Mouse (Mus musculus) intestine, embryonic 14.5 days (tissue): ENCODE measurements at regions not wholly inside any gene's neighbourhood (a gene's known extent, or its start where the extent isn't known, plus 50 kb on each side); places are given as distances from the start of the nearest gene placed in this dataset.
A peak's percentile ranks its signal among the peaks of the same experiment; 100 is the strongest.

ENCODE experiments used
- ATAC-seq: fragments of 200-750 bp; cut with Nextera tagmentation; replicated peaks from 2 replicates; pipeline ENCODE4 v1.8.0; 2017; ENCODE audit warnings: low read depth, moderate number of reproducible peaks, moderate TSS enrichment, moderate library complexity; ENCODE audit not compliant: low FRiP score, low TSS enrichment
- DNase-seq: peaks from one replicate; pipeline ENCODE4 v3.0.0-alpha.2; 2018; ENCODE audit warnings: low spot score
- H3K27ac ChIP-seq: fragments of 300-500 bp; sonication (generic); 2 replicates; pipeline ENCODE4 v1.5.1; 2014; ENCODE audit warnings: low read depth, mild to moderate bottlenecking, control low read depth
- H3K27me3 ChIP-seq: fragments of 300-500 bp; sonication (generic); replicated peaks from 2 replicates; pipeline ENCODE4 v1.6.1; 2014; ENCODE audit warnings: low read length, control low read depth; ENCODE audit not compliant: control insufficient read depth, insufficient read depth
- H3K36me3 ChIP-seq: fragments of 300-500 bp; sonication (generic); 2 replicates; pipeline ENCODE4 v1.6.1; 2014; ENCODE audit warnings: low read length, control low read depth; ENCODE audit not compliant: control insufficient read depth, insufficient read depth
- H3K4me1 ChIP-seq: fragments of 300-500 bp; sonication (generic); replicated peaks from 2 replicates; pipeline ENCODE4 v1.6.1; 2014; ENCODE audit warnings: low read length, control low read depth, mixed read lengths; ENCODE audit not compliant: control insufficient read depth, insufficient read depth
- H3K4me2 ChIP-seq: fragments of 300-500 bp; sonication (generic); 2 replicates; pipeline ENCODE4 v1.6.1; 2014; ENCODE audit warnings: low read length
- H3K4me3 ChIP-seq: fragments of 300-500 bp; sonication (generic); 2 replicates; pipeline ENCODE4 v1.5.1; 2014; ENCODE audit warnings: low read depth, low read length, control low read depth, mixed read lengths
- H3K9ac ChIP-seq: fragments of 300-500 bp; sonication (generic); 2 replicates; pipeline ENCODE4 v1.6.1; 2014; ENCODE audit warnings: mild to moderate bottlenecking, low read length
- H3K9me3 ChIP-seq: fragments of 300-500 bp; sonication (generic); 2 replicates; pipeline ENCODE4 v1.6.1; 2016; ENCODE audit warnings: low read length, control low read depth; ENCODE audit not compliant: control insufficient read depth
- WGBS: fragments of 180-500 bp; shearing (Covaris S2); extraction: QIAGEN DNeasy Blood & Tissue Kit; methylation state at CpG from one replicate; pipeline ENCODE4 v1.1.7; 2014; 5-methylcytosine and 5-hydroxymethylcytosine counted together

- H3K4me1 ChIP-seq = peaks cover 12% of the 10 kb centered on the region
- no peak overlapping the region for H3K4me3 ChIP-seq
- DNase-seq (peak; percentile 51), ATAC-seq (no peak)
- peak overlapping the region; percentile 36 for H3K4me2 ChIP-seq
- no peaks in the 10 kb centered on the region for H3K27me3 ChIP-seq
- H3K9me3 ChIP-seq = no peaks in the 10 kb centered on the region
- H3K36me3 ChIP-seq = no peaks in the 10 kb centered on the region
- 33% methylated on average over 12 of the region's 12 CpGs for WGBS
- no peak overlapping the region for H3K9ac ChIP-seq
- no peak overlapping the region for H3K27ac ChIP-seq
Measured at GRCm38 (mm10) chr5:103335916-103336688, 88.9 kb upstream of the Ptpn13 start.

DNA sequence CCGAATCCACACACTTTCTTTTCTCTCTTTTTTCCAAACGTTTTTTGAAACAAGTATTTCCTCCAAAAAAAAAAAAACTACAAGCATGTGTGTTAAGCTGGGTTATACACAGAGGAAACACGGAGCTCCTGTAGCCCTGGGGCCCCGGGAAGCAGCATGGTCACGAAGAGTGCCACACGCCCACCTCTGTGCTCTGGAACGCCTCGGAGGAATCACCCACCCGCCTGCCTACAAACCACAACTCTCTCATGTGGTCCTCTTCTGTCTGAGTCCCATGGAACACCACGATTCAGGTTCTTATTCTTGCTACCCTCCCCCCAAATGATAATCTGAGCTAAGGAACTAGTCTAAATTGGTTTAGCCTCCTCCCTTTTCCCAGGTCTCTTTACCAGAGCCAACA is 98.6 kb upstream of the Ptpn13 start:
- Histone ChIP-seq H3K27me3 (no peaks in the 10 kb centered on the region), H3K9me3 (no peaks in the 10 kb centered on the region), H3K4me2 (no peak overlapping the region), H3K36me3 (no peaks in the 10 kb centered on the region), H3K4me1 (no peaks in the 10 kb centered on the region), H3K27ac (no peak overlapping the region), H3K4me3 (no peak overlapping the region), H3K9ac (no peak overlapping the region)
- ATAC-seq (no peak), DNase-seq (no peak)
- 71% methylated on average over 10 of the region's 10 CpGs for WGBS

DNA sequence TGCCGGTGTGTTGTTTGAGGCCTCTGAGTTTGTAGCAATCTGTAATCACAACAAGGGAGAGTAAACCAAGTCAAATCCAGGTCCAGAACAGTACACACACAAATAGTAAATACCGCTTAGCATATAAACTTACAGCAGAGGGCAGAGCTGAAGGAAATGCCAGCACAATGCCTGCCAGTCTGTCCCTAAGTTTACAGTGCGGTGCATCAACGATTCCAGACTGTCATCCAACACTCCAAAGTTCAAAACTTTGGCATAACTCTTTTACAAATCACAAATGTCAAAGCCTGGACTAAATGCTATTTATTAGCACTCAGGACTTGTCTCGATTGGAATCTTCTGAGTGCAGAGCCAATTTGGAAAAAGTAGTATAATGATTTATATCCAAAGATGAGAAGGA is 104.7 kb upstream of the Ptpn13 start:
- Histone ChIP-seq H3K4me1 (no peaks in the 10 kb centered on the region), H3K4me3 (no peak overlapping the region), H3K9ac (no peak overlapping the region), H3K9me3 (no peaks in the 10 kb centered on the region), H3K36me3 (no peaks in the 10 kb centered on the region), H3K4me2 (no peak overlapping the region), H3K27me3 (no peaks in the 10 kb centered on the region), H3K27ac (no peak overlapping the region)
- ATAC-seq = no peak
- 73% methylated on average over 5 of the region's 5 CpGs for WGBS
- DNase-seq = no peak

GRCm38 (mm10) chr5:103309806-103310525 is 98.8 kb upstream of the Mapk10 start:
- no peaks in the 10 kb centered on the region for H3K36me3 ChIP-seq
- ATAC-seq = no peak
- no peak for DNase-seq
- 62% methylated on average over 9 of the region's 9 CpGs for WGBS
- H3K9ac ChIP-seq = no peak overlapping the region
- no peaks in the 10 kb centered on the region for H3K9me3 ChIP-seq
- no peaks in the 10 kb centered on the region for H3K27me3 ChIP-seq
- H3K4me1 ChIP-seq = no peaks in the 10 kb centered on the region
- H3K4me3 ChIP-seq = no peak overlapping the region
- H3K27ac ChIP-seq = no peak overlapping the region
- no peak overlapping the region for H3K4me2 ChIP-seq

DNA sequence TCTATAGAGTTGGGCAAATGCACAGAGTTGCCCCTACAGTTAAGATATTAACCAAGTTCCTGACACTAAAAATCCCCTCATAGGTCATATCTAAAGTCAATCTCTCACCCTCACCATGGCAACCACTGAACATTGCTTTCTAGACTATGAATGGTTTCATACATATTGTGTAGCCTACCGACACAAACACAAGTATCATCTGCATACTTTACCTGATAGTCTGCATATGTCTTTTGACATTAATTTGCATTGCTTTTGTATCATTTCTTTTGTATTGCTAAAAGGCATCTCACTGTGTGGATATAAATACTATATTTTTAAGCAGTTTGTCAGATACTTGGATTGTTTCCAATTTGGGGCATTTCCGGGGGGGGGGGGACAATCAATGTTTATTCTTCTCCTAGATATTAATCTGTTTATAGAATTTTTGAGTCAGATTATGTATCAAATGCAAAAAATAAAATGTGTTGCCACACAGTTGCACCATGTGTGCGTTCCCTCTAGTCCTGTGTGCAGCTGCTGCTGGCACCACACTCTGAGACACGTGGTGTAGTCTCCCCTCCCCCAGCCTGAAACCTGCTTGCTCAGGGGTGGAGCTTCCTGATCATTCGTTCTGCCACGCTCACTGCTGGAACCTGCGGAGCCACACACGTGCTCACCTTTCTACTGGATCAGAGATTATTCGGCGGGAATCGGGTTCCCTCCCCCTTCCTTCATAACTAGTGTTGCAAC is 94.7 kb upstream of the Mapk10 start:
- Histone ChIP-seq H3K4me1 (no peaks in the 10 kb centered on the region), H3K27ac (no peak overlapping the region), H3K36me3 (no peaks in the 10 kb centered on the region), H3K4me3 (no peak overlapping the region), H3K9ac (no peak overlapping the region), H3K9me3 (no peaks in the 10 kb centered on the region), H3K4me2 (no peak overlapping the region), H3K27me3 (no peaks in the 10 kb centered on the region)
- ATAC-seq (no peak), DNase-seq (no peak)
- WGBS = 67% methylated on average over 11 of the region's 11 CpGs

GRCm38 (mm10) chr5:103304975-103305374 is 93.8 kb upstream of the Mapk10 start:
- ATAC-seq = no peak
- Histone ChIP-seq H3K4me1 (no peaks in the 10 kb centered on the region), H3K36me3 (no peaks in the 10 kb centered on the region), H3K9me3 (no peaks in the 10 kb centered on the region), H3K4me3 (no peak overlapping the region), H3K4me2 (no peak overlapping the region), H3K9ac (no peak overlapping the region), H3K27me3 (no peaks in the 10 kb centered on the region), H3K27ac (no peak overlapping the region)
- DNase-seq = no peak
- 84% methylated on average over 1 of the region's 1 CpGs for WGBS

- no peak overlapping the region for H3K4me3 ChIP-seq
- 93% methylated on average over 10 of the region's 10 CpGs for WGBS
- H3K36me3 ChIP-seq = no peaks in the 10 kb centered on the region
Measured at GRCm38 (mm10) chr5:103302744-103303143, 91.6 kb upstream of the Mapk10 start.

DNA sequence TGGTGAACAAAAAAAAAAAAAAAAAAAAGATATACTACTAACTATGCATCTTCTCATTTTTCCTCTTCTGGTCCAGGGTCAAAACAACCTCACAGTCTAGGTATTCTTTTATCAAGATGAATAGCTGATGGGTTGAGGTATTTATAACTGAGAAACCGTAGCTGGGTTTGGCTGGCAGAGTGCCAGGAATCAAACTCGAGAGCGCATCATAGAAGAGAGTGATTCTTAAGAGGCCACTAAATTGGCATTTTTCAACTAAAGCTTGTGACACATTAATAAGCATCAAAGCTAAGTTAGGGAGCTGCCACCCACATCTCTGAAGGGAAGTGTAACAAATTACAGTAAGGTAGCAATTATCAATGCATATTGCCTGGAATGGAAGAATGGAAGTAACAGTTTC is 90.2 kb upstream of the Mapk10 start:
- ATAC-seq (no peak), DNase-seq (no peak)
- no peaks in the 10 kb centered on the region for H3K4me1 ChIP-seq
- no peaks in the 10 kb centered on the region for H3K9me3 ChIP-seq
- H3K36me3 ChIP-seq = no peaks in the 10 kb centered on the region
- no peak overlapping the region for H3K27ac ChIP-seq
- 29% methylated on average over 3 of the region's 3 CpGs for WGBS
- H3K4me3 ChIP-seq = no peak overlapping the region
- H3K9ac ChIP-seq = no peak overlapping the region
- no peaks in the 10 kb centered on the region for H3K27me3 ChIP-seq
- no peak overlapping the region for H3K4me2 ChIP-seq

More at GRCm38 (mm10) chr5:103302744-103303143, 91.6 kb upstream of the Mapk10 start:
- Histone ChIP-seq H3K27ac (no peak overlapping the region), H3K9ac (no peak overlapping the region), H3K9me3 (no peaks in the 10 kb centered on the region), H3K4me1 (no peaks in the 10 kb centered on the region), H3K4me2 (no peak overlapping the region), H3K27me3 (no peaks in the 10 kb centered on the region)
- DNase-seq = no peak
- ATAC-seq = no peak
